Mouse (Mus musculus) adrenal gland (tissue): ENCODE results near the gene Palm.
"Not testable (repeated sequence)": the region's sequence is repeated elsewhere in the genome, so short reads cannot be mapped to it uniquely, and the experiment has no call there.

Experiments used
- intact Hi-C: fragments of 180-260 bp; cut with DNase I; formaldehyde crosslinking; loops from one replicate; pipeline ENCODE4 v1.15.1; 2025
- long read RNA-seq, 2 experiments: library from polyadenylated mRNA; unstranded; transcript quantifications; one replicate each; pipeline ENCODE4 v2.0.0; 2020; ENCODE audit warnings: borderline replicate concordance in 1 of 2; ENCODE audit not compliant: insufficient replicate concordance in 1 of 2

The Palm gene
- long read RNA-seq, experiment 1, transcript Palm-201 (9 exons, 2,651 nt), result major isoform, 10 of 24 reads
- long read RNA-seq, experiment 1, partial matches to known transcripts, result 8 of 24 reads
- long read RNA-seq, experiment 1, other reads (novel, unspliced or antisense), result 2 of 24 reads
- long read RNA-seq, experiment 2, partial matches to known transcripts, result 3 of 19 reads
- long read RNA-seq, experiment 2, other reads (novel, unspliced or antisense), result 8 of 19 reads

DNA sequence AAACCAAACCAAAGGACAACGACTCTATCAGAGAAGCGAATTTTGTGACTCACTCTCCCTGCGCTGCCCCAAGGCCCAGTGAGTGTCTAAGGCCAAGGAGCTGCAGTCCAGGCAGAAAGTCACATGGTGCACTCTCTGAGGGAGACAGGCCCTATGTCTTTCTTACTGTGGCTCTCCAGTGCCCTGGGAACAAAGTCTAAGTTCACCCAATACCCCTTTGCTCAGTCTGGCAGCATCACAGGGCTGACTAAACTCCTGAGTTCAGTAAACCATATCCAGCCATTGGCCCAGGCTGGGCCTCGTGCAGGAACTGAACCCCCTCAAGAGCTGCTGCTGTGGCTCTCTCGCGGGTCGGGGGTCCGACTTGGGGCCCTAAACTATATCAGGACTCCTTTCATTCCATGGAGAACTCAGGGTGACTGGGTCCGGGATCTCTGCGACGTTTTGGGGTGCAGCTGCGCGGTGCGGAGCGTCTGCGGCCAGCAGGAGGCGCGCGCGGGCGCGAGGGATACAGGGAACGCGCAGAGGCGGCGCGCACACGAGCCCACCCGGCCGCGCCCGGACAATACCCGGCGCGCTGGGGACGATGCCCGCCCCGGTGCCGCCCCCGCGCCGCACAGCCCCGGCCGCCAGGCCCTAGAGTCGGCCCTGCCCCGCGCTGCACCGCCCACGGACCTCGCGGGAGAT is at the start of gene Palm:
Gene Palm (plus strand): TSS at position 522 of the 687 bp plus-strand sequence.
- intact Hi-C loops, result loop anchor here (1.0 kb wide), 1 partner anchor 18 kb away; no protein-coding TSS in a partner anchor

DNA sequence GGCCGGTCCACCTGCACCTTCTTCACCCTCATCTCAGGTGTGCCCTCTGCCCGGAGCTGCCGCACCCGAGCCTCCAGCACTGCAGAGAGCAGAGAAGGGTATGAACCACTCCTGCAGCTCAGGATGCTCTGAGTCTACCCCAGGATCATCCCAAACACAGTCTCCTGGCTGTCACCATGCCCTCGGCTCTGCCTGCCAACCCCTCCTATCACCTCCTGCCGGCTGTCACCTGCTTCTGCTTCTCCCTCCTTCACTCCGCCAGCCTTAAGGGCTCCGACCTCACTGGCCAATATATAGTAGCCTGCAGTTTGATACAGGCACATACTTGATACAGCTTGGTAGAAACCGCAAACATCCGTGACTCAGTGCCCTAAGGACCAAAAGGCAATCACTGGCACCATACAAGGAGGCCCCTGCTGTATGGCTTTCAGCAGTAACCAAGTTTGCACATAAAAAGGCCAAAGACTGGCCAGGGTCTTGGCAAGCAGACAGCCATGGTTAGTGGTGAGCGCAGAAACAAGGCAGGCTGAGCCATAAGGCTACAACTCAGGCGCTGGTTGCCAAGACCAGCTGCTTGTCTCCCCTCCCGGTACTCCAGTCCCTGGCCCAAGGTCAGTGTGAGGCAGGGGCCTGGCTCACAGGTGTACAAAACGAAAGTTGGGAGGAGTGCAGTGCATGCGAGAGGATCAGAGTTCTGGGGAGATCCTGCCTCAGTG is 49.6 kb upstream of the Palm start:
- intact Hi-C loops, result no loop called here

DNA sequence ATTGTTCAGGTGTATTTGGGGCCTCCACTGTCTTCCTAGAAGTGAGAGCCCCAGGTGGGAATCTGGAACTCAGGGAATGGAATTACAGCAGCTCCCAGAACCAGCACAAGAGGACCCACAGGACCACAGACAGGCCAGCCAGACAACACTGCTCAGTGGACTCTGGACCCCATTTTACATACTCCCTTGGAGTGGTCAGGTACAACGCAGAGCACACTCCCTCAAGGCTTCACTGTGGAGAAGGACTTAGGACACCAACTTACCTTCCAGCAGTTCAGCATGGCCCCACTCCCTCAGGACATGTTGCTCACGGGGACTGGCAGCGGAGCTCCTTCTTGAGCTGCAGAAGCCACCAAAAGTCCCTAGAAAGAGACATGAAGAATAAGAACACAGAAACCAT is 48.0 kb upstream of the Palm start:
- intact Hi-C loops, result no loop called here

DNA sequence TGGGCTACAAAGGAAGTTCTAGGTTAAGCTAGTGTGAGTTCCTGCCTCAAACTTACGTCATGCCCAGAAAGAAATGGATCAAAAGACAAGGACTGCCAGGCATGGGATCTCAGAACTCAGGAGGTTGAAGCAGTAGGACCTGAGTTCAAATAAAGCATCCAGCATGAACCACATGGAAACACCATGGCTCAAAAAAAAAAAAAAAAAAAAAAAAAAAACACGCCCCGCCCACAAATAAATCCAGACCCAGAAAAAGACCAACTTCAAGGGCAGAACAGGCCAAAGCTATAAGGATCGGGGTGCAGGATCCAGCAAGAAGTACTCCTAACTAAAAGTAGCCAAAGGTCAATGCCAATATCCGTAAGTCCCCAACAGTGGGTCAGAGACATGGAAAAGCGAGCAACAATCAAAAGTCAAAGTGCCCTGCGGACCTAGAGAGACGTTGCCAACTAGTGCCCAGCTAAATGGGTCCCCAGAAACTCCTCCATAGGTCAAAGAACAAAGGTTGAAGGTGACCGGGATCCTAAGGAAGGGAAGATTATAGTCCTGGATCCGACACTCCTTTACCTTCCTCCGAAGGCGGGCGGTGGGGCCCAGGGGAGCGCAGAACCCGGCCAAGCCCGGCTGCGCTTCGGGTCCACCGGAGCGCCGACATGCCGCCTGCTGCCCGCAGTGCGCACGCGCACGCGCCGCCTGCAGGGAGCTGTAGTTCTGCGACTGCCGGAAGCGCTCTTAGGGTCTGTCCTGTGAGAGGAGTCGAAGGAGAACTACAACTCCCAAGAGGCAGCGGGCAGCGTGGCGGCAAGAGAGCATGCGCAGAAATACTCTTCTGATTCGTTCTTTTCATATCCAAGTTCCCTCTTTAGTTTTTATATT is 47.2 kb upstream of the Palm start, which contains the start of gene Polrmt:
Gene Polrmt (minus strand): TSS at position 684 of the 876 bp plus-strand sequence.
- intact Hi-C loops, result no loop called here

DNA sequence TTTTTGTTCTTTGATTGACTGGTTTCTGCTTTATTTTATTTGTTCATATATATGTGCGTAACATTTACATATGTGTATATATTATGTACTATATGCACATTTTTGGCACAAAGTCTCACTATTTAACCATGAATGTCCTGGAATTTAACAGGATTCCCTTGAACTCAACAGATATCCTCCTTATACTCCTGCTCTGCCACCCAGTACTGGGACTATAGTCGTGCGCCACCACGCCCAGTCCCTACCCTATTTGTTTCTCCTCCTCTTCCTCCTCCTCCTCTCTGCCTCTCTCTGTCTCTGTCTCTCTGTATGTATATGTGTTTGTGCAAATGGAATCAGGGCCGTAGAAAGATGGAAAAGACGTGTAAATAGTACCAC is 46.6 kb upstream of the Palm start:
- intact Hi-C loops, result no loop called here

- intact Hi-C loops, result no loop called here
Observed at GRCm38 (mm10) chr10:79748496-79748895, 44.9 kb upstream of the Palm start.

DNA sequence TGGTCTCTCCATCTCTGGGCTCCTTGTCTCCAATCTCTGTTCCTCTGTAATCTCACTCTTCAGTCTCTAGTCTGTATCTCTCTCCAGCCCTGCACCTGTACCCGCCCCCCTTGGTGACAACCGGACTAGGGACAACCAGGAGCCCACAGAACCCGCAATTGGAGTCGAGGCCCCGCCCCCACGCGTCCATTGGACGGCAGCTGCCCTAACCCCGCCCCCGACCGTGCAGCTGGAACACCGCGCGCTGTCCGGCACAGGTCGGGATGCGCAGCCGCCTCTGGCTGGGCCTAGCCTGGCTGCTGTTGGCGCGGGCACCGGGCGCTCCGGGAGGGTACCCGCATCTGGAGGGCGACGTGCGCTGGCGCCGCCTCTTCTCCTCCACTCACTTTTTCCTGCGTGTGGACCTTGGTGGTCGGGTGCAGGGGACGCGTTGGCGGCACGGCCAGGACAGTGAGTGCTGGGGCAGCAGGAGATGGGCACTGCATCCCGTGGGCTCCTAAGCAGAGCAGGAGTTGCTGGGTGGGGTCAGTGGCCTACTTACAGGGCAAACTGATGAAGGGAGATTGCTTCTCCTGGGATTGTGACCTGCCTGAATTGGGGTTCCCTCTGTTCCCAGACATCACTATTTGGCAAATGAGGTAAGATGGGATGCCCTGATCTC is 38.4 kb upstream of the Palm start, which contains the start of gene Fgf22:
Gene Fgf22 (plus strand): TSS at position 221 of the 661 bp plus-strand sequence.
- intact Hi-C loops, result no loop called here

DNA sequence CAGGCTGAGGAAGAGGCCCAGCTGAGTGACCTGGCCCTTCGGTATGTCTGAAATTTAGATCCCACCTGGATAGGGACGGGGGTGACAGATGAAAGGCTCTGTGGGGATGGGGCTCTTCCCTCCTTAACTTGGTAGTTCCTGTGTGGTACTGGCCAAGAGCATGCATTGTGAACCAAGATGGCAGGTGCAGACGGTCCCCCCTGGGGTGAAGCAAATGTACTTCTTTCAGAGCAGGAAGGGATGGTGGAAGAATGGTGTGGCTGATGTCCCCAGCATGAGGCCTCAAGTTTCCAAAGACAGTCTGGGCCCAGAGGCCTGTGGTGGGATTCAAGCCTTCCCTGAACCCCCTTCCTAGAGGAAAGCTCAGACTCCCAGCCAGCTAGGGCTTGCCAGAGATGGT is 37.5 kb upstream of the Palm start:
- intact Hi-C loops, result no loop called here

- intact Hi-C loops, result no loop called here
Observed at GRCm38 (mm10) chr10:79756660-79757059, 36.7 kb upstream of the Palm start.

DNA sequence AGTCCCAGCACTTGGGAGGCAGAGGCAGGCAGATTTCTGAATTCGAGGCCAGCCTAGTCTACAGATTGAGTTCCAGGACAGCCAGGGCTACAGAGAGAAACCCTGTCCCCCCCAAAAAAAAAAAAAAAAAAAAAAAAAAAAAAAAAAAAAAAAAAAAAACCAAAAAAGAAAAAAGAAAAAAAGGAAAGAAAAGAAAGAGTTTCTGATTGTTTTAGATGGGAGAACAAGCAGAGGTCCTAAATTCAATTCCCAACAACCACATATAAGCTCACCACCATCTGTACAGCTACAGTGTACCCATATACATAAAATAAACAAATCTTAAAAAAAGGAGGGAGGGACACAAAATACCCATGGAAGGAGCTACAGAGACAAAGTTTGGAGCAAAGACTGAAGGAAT is 33.7 kb upstream of the Palm start:
- intact Hi-C loops, result not testable (repeated sequence)

GRCm38 (mm10) chr10:79760603-79761143 is 32.7 kb upstream of the Palm start:
- intact Hi-C loops, result no loop called here

DNA sequence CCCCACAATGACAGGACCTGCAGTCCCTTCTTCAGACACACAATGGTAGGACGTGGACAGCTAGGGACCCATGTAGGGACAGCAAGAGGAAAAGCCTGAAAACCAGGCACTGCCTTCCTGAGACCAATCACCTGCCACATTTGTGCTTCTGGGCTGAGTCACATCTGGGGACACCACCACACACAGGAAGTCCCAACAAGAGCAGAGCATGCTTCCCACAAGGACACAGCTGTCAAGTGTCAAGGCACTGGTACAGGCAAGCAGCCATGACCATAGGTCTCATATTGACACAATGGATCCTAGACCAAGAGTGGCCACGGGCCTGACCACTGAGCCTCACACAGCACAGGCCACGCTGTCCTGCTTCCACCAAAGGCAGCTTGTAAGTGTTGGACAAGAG is 30.5 kb upstream of the Palm start:
- intact Hi-C loops, result no loop called here

- intact Hi-C loops, result no loop called here
Observed at GRCm38 (mm10) chr10:79764234-79764633, 29.1 kb upstream of the Palm start.

- intact Hi-C loops, result no loop called here
Observed at GRCm38 (mm10) chr10:79765228-79765745, 28.1 kb upstream of the Palm start.

DNA sequence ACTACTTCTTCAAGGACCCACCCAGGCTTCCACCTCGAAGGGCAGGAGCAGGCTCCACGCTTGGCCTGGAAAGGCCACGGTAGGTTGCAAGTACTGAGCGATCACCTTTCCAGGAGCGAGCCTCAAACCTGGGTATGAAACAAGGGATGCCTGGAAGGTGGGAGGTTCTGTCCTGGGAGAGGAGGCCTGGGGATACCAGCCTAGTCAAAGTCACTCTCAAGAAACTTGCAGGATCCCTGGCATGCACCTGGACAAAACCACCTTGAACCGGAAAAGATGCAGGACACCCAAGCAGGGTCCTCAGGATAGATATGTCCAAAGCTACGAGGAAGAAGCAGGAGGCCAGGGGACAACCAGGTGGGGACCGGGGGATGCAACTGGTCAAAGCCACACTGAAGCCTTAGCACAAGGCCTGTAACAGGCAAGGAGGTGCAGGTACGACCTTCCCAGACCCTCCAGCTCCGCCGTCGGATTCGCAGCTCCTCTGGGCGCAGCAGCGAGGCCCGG is 27.3 kb upstream of the Palm start:
- intact Hi-C loops, result no loop called here

GRCm38 (mm10) chr10:79766508-79767325 is 26.7 kb upstream of the Palm start, which contains the start of gene Rnf126:
TSS of gene Rnf126 (minus strand) at chr10:79766952.
- intact Hi-C loops, result no loop called here

GRCm38 (mm10) chr10:79767372-79768244 is 25.8 kb upstream of the Palm start:
- intact Hi-C loops, result no loop called here

DNA sequence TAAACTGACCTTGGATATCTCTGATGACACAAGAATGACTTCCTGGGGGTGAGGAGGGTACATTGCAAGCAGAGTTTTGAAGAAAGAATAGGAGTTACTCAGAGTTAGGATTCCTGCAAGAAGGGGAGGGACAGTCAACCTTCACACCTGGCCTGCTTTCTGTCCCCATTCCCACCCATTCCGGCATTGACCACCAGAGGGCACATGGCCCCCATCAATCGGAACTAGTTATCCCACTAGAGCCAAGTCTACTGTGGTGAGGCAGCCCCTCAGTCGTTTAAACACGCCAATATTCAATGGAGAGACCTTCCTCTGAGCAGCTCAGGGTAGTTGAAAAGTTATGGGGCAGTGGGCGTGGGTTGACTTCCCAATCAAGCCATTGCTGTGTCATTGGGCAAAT is 25.0 kb upstream of the Palm start:
- intact Hi-C loops, result no loop called here
